Mouse (Mus musculus) ES-CJ7 (cell line): ENCODE data around the gene Mfsd12.

Experiments used
- DNase-seq: peaks from one replicate; pipeline ENCODE4 v3.0.0; 2011; ENCODE audit warnings: low read depth, low spot score

Mfsd12 gene

DNA sequence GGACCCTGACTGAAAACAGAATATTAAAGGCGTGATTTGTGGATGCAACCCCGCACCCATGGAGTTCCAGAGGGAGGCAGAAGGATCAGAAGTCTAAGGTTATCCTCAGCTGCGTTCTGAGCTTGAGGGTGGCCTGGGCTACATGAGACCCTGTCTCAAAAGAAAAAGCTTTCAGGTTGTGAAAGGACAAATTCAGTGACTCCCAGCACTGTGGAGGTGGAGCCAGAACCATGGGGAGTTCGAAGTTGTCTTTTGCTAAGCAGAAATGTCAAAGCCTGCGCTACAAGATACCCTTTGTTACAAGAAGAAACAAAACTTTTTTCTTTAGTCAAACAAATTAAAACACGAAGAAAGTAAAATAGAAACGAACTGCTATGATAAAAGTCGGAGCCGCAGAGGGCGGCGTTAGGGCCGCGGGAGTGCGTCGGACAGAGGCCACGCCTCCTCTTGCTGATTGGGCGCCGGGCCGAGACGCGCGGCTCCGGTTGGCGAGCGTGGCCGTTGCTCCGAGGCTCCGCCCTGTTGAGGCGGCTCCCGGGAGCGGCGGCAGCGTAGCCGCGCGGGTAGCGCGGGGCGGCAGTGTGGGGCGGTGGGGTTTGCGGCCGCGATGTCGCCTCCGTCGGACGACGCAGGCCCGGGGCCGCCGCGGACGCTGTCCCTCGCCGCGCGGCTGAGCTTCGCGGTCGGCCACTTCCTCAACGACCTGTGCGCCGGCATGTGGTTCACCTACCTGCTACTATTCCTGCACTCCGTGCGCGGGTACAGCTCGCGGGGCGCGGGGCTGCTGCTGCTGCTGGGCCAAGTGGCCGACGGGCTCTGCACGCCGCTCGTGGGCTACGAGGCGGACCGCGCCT is at the start of gene Mfsd12:
Gene Mfsd12, plus strand, starts transcription at position 501 of the 854 bp plus-strand sequence.
- peak; percentile 81 for DNase-seq

DNA sequence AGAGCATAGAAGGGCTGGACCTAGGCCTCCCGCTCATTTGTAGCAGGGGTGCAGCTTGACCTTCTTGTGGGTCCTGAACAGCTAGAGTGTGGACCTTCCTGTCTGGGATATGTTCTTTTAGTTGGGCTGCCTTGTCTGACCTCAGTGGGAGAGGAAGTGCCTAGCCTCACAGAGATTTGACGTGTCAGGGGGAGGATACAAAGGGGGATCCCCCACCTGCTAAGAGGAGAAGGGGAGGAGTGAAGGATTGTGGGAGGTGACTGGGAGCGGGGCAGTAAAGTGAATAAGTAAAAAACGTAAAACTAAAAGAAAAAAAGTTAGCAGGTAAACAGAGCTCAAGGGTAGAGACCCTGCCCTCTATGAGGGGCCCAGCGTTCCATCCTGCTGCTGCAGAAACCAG is 47.7 kb upstream of the Mfsd12 start:
- DNase-seq: no peak

DNA sequence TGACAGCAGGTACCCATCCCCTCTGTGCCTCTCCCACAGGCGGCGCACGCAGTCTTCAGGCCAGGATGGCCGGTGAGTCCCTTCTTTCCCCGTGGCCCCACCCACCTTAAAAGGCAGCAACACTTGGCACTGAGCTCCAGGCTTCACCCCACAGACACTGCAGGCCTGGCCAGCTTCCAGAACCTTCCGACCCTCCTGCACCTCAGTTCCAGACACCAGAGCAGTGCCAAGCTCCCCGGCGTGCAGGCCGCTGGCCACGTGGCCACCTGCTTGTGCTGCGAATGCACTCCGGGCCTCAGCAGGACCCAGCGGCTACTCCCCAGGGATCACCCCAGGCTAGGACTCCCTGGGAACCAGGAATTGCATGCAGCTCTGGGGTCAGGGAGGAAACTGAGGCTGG is 43.7 kb upstream of the Mfsd12 start:
- DNase-seq: no peak

DNA sequence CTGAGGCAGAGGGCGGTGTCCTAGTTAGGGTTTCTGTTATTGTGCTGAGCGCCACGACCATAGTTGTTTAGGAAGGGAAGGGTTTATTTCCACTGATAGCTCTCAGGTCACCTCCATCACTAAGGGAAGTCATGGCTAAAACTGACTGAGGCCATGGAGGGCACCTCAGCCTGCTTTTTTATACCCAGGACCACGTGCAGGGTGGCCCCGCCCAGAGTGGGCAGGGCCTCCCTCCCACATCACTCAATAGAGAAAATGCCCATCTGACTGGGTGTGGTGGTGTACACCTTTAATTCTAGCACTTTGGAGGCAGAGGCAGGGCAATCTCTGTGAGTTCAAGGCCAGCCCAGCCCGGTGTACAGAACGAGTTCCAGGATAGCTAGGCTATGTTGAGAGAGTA is 43.1 kb upstream of the Mfsd12 start:
- no peak for DNase-seq

DNA sequence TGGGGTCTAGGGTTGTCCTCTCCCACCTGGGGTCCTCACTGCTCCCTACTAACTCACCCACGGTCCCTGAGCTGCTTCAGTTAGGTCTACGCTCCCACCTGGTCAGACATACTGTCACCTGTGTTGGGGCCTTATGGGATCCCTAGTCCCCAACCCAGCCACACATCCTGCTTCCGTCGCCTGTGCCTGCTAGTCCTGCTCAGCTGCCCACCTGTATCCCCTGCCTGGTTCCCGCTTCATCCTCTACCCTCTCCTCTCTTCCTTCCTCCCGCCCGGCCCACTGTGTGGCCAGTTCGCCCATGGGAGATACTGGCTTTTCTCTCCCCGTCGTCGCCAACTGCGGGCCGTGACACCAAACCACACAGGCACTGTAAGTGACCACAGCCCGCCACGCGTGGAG is 41.7 kb upstream of the Mfsd12 start:
- no peak for DNase-seq

DNA sequence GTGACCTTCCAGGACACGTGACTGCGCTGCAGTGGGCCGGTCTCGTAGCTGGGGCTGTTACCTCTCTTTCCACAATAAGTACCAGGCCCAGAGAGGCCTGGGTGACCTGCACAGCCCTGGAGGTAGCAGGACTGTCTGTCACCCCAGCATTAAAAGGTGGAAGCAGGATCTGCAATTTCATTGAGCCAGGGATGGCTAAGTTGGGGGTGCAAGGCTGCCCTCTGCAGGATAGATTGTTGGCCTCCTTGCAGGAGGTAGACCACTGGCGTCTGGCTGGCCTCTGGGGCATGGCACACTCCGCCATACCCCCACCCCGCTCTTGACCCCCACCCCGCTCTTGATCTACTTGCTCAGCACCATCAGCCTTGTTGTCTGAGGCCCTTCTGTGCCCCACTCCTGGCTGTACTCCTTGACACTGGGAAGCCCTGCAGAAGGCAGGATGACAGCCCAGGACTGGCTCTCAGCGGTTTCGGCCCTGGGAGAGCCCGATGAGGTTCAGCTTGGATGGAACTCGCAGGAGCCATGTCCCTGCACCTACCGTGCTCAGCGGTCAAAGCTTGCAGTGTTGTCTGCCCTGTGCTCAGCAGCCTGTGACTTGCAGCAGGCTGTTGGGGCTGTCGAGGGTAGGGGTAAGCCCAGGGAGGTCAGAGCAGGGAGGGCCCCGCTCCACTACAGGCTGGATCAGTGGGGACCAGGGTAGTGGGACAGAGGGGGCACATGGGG is 40.8 kb upstream of the Mfsd12 start:
- no peak for DNase-seq

DNA sequence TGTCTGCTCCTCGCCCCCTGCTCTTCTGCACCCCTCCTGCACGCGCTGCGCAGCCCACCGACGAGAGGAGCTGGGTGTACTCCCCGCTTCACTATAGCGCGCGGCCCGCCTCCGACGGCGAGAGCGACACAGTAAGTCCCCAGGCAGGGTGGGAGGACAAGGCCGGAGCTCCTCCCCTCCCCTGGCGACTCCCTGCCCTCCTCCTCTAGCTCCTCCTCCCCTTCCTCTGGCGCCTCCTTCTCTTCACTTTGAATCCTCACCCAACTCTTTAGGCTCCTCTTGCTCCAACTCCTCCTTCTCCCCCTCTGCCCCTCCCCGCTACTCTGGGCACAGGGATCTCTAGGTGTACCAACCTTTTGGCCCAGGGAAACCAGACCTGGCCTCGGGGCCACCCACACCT is 40.0 kb upstream of the Mfsd12 start:
- peak; percentile 83 for DNase-seq

DNA sequence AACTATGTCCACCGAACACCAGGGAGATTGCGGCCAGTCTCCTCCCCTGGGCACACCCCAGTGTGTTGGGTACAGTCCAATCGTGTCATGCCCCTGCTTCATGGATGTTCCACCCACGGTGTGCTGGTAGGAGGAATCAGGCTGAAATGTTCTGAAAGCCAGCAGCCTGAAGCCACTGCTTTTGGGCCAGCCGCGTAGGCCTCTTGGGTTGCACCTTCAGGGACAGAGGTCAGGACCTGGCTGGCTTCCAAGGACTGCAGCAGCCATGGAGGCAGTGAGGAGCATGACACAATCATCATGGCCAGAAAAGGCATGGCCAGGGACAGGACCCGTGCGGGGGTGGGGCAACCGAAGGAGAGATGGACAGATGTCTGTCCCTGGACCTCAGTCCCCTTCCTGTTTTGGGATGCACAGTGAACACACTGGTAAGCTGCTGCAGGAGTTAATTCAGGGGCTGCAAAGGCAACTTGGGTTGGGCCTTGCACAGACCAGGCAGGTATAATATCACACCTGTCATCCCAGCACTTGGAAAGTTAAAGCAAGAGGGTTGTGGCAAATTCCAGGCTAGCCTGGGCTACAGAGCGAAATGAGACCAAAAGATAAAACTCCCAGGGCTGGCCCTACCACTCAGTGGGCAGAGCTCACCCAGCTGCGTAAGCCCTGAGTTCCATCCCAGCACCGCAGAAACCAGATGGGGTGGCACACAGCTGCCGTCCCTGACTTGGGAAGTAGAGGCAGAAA is 38.5 kb upstream of the Mfsd12 start:
- no peak for DNase-seq

DNA sequence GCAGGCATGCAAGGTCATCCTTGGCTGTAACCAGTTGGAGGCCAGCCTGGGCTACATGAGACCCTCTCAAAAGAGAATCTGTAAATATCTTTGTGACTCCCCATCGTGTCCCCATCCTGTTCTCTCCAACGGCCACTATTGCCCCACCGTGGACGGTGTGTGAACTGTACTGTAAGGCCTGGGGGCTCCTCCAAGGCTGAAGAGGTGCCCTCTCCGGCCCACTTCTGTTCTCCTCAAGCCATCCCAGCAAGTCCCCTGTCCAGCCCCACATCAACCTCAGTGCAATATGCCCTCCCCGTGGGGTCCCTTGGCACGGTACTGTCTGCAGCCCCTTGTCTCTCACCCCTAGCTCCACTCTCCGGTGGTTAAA is 38.0 kb upstream of the Mfsd12 start:
- DNase-seq: no peak

DNA sequence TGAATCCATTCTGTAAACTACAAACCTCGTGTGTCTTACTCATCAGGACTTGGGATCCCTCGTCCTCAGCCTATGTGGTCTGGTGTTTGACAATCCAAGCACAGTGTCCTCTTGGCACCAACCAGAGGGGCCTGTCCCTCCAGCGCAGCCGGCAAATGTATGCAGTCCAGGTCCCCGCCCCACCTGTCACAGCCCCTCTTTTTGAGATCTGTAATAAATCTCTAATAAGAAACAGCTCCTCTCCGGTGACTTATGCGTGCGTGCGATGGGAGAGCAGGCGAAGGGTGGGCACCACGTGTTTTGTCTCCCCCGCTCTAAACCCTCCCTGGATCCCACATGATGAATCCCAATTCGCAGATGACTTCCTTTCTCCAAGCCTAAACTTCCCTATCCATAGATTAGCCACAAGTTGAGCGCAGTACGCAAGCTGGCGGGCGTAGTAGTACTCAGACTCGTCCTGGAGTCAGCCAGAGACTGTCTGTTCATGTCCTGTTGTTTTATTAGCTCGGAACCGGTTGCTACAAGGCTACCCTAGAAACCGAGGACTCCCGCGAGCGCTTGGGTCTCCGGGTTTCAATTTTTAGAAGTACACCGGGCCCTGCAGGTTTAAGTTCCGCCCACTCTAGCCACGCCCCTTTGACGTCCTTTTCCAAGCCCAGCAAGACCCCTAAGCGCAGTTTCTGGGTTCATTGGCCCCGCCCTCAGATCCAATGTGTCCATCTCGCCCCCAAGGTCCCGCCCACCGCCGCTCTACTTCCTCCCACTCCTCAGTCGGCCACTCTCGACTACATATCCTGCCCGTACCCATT is 37.3 kb upstream of the Mfsd12 start:
- DNase-seq: peak; percentile 99

DNA sequence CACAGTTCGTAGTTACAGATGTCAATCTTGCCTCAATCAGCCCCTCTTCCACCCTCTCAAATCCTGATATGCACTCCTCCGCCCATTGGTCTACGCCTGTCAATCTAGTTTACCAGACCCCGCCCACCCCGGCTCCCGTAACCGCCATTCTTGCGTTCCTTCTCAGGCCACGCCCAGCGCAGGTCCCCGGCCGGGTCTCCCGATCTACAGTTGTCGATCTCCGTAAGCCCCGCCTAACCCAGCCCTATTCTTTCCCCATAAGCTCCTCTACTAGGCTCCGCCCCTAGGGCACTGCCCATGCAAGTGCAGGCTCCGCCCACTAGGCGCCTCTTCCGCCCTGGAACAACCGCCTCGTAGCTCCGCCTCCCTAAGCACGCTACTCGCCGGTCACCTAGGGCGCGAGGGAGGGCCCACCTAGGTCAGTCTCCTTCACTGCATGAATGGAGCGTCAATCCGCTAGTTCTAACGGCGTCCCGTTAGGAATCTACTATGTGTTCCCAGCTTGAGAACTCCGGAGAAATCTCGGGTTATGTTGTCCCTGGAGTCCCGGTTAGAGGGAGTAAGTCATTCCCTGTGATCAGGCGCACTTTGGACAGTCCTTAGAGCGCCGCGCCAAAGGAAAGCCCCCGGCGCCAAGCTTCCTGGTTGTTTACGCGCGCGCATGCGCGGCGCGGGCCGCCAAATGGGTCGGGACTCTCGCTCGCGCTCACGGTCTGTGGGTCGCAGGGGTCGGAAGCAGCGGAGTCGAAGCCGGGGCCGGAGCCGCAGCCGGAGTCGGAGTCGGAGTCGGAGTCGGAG is 36.5 kb upstream of the Mfsd12 start, which contains the start of gene Cactin:
Gene Cactin, plus strand, starts transcription at position 554 of the 798 bp plus-strand sequence.
- DNase-seq: peak; percentile 100

DNA sequence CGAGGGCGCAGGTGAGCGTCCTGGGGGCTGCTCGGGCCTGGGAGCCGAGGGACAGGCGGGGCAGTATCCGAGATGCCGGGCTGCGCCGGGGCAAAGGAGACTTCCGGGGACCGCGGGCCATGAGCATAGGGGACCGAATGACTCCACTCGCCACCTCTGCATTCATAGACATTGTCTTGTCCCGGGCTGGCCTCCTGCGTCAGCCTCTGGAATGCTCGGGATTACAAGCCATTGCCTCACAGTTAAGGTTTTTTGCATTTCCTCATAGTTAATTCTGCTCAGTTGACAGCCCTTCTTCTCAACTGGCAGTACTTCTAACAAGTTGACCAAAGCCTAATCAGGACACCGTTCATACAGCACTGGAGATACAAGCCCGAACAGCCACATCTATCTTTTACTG is 35.9 kb upstream of the Mfsd12 start:
- no peak for DNase-seq

DNA sequence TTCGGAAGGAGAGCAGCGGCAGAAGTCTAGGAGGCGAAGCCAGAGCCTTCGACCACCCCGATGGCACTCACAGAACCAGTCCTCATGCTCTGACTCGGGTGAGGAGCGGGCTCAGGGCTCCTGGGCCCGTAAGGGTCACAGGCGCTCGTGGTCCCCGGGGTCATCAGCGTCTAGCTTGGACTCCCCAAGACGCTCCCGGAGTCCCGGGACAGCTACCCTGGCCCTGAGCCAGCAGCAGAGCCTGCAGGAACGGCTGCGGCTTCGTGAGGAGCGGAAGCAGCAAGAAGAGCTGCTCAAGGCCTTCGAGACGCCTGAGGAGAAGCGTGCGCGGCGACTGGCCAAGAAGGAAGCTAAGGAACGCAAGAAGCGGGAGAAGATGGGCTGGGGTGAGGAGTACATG is 34.8 kb upstream of the Mfsd12 start:
- no peak for DNase-seq

DNA sequence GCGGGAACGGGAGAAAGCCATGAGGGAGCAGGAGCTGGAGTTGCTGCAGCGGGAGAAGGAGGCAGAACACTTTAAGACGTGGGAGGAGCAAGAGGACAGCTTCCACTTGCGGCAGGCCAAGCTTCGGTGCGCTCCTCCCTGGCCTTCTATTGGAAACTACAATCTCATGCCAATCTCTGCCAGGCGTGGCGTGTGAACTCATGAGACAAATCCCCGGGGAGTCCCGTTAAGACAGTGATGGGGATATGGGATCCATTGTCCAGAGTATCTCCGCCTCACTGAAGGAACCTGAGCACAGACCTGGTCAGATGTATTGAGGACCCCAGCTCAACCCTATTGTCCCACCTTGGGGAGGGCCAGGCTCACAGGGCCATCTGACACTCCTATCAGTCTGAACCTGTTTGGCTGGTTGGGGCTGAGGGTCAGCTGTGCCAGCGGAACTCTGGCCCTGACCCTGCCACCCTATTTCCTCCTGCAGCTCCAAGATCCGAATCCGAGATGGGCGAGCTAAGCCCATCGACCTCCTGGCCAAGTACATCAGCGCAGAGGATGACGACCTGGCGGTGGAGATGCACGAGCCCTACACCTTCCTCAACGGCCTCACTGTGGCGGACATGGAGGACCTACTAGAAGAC is 34.0 kb upstream of the Mfsd12 start:
- DNase-seq: no peak

DNA sequence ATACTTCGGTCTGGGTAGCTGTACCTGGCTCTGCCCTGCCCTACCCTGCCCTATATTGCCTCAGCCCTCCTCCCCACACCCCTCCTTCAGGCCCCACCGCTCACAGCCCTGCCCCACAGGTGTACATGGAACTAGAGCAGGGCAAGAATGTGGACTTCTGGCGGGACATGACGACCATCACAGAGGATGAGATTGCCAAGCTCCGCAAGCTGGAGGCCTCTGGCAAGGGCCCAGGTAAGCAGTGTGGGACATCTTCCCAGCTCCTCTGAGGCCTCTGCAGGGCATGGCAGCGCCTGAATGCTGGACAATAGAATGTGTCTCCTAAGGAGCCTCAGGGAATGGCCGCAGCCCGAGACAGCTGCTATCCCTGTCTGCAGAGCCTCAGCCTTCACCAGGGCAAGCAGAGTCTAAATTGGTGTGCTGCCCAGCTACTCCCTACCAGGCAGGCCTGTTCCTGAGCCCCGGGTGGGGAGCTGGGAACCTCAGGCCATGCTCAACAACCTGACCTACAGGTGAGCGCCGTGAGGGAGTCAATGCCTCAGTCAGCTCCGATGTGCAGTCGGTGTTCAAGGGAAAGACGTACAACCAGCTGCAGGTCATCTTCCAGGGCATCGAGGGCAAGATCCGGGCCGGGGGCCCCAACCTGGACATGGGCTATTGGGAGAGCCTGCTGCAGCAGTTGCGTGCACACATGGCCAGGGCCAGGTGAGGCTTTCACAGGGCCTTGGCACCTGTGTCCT is 33.3 kb upstream of the Mfsd12 start:
- DNase-seq: no peak

DNA sequence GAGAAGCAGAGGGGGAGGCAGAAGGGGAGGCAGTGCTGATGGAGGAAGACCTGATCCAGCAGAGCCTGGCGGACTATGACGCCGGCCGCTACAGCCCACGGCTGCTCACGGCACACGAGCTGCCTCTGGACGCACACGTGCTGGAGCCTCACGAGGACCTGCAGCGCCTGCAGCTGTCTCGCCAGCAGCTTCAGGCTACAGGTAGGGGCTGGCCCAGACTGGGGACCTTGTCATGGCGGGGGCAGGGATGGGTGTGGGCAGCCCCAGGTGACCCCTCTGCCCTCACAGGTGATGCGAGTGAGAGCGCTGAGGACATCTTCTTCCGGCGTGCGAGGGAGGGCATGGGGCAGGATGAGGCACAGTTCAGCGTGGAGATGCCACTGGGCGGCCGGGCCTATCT is 32.1 kb upstream of the Mfsd12 start:
- DNase-seq: no peak

DNA sequence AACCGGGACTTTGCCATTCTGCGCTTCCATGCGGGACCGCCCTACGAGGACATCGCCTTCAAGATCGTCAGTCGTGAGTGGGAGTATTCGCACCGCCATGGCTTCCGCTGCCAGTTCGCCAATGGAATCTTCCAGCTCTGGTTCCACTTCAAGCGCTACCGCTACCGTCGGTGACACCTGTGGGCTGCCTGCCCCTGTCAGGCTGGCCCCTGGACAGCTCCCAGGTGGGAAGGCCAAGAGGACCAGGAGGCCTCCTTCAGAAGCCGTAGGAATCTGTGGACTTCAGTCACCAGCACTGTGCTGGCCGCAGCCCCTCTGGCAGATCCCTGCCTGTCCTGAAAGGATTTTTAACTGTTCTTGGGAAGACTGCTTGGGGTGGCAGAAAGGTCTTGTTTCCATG is 31.5 kb upstream of the Mfsd12 start:
- DNase-seq: no peak

DNA sequence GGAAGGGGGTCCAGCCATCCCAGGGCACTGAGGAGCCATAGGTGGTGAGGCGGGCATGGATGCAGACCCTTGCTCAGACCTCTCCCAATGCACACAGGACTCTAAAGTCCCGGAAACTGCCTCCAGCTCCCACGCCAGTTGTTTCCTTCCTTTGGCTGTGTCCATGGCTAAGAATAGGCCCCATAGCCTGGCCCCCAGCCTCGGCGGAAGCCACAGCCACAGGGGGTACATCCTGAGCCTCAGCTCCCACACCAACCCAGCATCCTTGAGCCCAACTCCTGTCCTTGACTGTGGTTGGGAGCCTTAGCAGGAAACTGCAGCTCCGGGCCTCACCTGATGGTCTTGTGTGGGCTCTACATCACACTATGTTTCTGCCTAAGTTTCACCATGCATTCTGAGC is 30.4 kb upstream of the Mfsd12 start:
- no peak for DNase-seq

DNA sequence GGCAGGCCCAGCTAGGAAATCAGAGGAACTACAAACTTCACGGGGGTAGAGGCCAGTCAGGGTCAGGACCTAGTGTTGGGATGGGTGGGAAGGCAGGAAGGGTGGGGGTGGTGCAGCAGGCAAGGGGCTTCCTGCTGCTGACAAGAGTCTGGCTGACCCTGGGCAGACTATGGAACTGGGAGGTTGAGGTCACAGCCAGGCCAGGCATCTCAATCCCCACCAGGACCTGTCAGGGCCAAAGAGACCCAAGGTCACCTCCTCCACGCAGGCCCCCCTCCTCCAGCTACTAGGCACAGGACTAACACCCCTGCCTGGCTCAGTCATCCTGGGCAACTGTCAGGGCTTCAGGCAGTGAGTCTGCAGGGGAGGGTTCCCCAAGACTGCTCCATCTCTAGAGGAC is 29.3 kb upstream of the Mfsd12 start:
- DNase-seq: no peak

DNA sequence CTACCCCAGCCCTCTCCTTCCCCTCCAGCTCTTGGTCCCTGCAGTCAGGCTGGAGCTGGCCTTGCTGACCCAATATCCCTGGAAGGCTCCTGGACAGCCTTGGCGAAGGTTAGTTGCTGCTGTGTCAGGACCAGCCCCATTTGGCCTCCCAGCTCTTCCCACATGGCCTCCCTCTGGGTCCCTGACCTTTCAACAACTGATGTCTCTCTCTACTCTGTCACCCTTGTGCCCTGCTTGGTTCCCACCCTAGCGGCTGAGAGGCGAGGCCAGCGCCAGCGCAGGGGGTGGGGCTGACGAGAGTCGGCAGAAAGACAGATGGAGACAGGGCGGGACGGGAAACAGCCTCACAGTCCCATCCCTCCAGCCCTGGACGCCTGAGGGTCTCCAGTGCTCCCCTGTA is 28.9 kb upstream of the Mfsd12 start, which contains the start of gene Tbxa2r:
Gene Tbxa2r, plus strand, starts transcription at position 346 of the 400 bp plus-strand sequence.
- no peak for DNase-seq
